Mouse (Mus musculus) midbrain, embryonic 14.5 days (tissue): ENCODE measurements at regions not wholly inside any gene's neighbourhood (a gene's known extent, or its start where the extent isn't known, plus 50 kb on each side); places are given as distances from the start of the nearest gene placed in this dataset.

Experiments used
- ATAC-seq: fragments of 200-750 bp; cut with Nextera tagmentation; 2 replicates; pipeline ENCODE4 v1.8.0; 2017; ENCODE audit warnings: moderate number of reproducible peaks, moderate library complexity; ENCODE audit not compliant: low FRiP score, low TSS enrichment
- DNase-seq: peaks from one replicate; pipeline ENCODE4 v3.0.0-alpha.2; 2015
- H3K27ac ChIP-seq: fragments of 300-500 bp; sonication (generic); replicated peaks from 2 replicates; pipeline ENCODE4 v1.5.1; 2014; ENCODE audit warnings: mild to moderate bottlenecking, low read depth, low read length, moderate library complexity
- H3K27me3 ChIP-seq: fragments of 300-500 bp; sonication (generic); 2 replicates; pipeline ENCODE4 v1.6.1; 2014; ENCODE audit warnings: low read length, control low read depth, mixed read lengths; ENCODE audit not compliant: control insufficient read depth, insufficient read depth
- H3K36me3 ChIP-seq: fragments of 300-500 bp; sonication (generic); 2 replicates; pipeline ENCODE4 v1.6.1; 2014; ENCODE audit warnings: low read length, control low read depth; ENCODE audit not compliant: control insufficient read depth, insufficient read depth
- H3K4me1 ChIP-seq: fragments of 300-500 bp; sonication (generic); 2 replicates; pipeline ENCODE4 v1.6.1; 2014; ENCODE audit warnings: mild to moderate bottlenecking, antibody characterized with exemption, low read length, control low read depth; ENCODE audit not compliant: control insufficient read depth, insufficient read depth
- H3K4me2 ChIP-seq: fragments of 300-500 bp; sonication (generic); 2 replicates; pipeline ENCODE4 v1.6.1; 2014; ENCODE audit warnings: mild to moderate bottlenecking, low read length, moderate library complexity
- H3K4me3 ChIP-seq: fragments of 300-500 bp; sonication (generic); replicated peaks from 2 replicates; pipeline ENCODE4 v1.5.1; 2014; ENCODE audit warnings: low read depth, low read length
- H3K9ac ChIP-seq: fragments of 300-500 bp; sonication (generic); replicated peaks from 2 replicates; pipeline ENCODE4 v1.6.1; 2014; ENCODE audit warnings: mild to moderate bottlenecking, low read length, moderate library complexity
- H3K9me3 ChIP-seq: fragments of 300-500 bp; sonication (generic); 2 replicates; pipeline ENCODE4 v1.6.1; 2016; ENCODE audit warnings: low read length, control low read depth, mixed read lengths; ENCODE audit not compliant: control insufficient read depth
- WGBS: fragments of 180-500 bp; shearing (Covaris S2); extraction: QIAGEN DNeasy Blood & Tissue Kit; methylation state at CpG from one replicate; pipeline ENCODE4 v1.1.7; 2014; 5-methylcytosine and 5-hydroxymethylcytosine counted together

DNA sequence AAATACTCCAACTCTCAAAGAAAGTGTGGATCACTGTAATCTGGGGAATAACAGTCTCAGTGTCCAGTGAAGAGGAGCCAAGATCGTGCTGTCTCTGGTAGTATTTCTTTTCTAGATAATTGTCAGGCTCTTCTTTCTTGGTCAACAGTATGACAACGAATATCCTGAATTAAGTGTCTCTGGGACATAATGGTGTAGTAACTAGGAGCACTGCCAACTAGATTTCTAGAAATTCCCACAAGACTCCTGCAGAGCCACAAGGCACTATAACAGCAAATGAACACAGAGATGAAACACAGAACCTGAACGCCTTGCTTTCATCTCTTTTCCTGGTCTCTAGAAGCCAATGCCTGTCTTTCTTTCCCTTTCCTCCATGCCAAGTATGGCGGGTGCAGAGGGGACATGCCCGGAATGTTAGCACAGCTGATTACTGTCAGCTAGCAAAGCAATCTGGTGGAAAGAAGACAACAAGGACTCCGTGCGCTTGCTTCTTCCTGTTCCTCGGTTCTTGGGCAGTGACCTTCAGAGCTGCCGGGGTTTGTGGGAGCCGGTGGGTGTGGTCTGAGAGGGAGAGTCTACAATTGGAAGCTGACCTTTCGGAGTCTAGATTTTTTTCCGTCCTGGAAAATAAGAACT lies 122.7 kb upstream of the Adamts9 start:
- DNase-seq (peak; percentile 16), ATAC-seq (no peak)
- Histone ChIP-seq H3K9ac (no peak overlapping the region), H3K4me2 (no peak overlapping the region), H3K27me3 (no peaks in the 10 kb centered on the region), H3K9me3 (no peaks in the 10 kb centered on the region), H3K4me1 (no peaks in the 10 kb centered on the region), H3K4me3 (no peak overlapping the region), H3K36me3 (no peaks in the 10 kb centered on the region), H3K27ac (no peak overlapping the region)
- 78% methylated on average over 12 of the region's 12 CpGs for WGBS

DNA sequence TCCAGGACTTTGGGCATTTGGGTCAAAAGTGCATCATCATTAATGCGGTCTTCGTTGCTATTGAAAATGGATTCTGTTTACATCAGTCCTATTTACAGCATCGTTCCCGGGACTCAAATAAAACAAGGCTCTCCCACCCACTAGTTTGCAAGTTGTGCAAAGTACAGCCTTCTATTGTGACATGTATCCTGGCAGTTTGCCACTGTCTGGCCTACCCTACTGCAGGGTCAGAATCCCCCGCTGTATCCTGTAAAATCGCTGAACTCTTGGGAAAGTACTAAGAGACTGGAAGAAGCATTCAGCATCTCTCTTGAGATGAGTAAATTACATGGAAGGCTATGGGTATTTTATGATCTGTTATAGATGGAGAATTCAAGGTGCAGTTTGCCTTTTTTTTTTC lies 122.1 kb upstream of the Adamts9 start:
- H3K27me3 ChIP-seq: no peaks in the 10 kb centered on the region
- H3K9ac ChIP-seq: no peak overlapping the region
- H3K27ac ChIP-seq: no peak overlapping the region
- no peaks in the 10 kb centered on the region for H3K4me1 ChIP-seq
- no peak overlapping the region for H3K4me3 ChIP-seq
- ATAC-seq: no peak
- no peaks in the 10 kb centered on the region for H3K9me3 ChIP-seq
- peak; percentile 47 for DNase-seq
- H3K36me3 ChIP-seq: no peaks in the 10 kb centered on the region
- WGBS: 75% methylated on average over 6 of the region's 6 CpGs
- H3K4me2 ChIP-seq: no peak overlapping the region

DNA sequence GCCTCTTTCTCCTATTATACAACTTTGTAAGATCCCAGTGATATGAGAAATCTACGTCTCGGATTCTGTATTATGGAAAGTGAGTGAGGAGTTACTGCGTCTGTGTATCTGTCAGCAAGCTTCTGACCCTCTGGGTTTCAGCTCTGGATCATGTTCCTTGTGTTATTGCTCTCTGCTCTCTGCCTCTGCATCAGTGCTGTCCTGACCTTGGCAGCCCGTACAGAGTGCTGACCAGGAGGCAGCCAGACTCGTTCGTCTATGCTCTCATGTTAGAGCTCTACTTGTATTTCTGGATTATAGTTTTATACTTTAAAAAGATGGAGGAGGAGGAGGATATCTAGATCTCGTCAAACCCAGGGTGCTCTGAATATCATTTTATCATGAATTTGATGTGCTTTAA lies 121.1 kb upstream of the Adamts9 start:
- no peaks in the 10 kb centered on the region for H3K9me3 ChIP-seq
- H3K4me3 ChIP-seq: no peak overlapping the region
- no peak overlapping the region for H3K27ac ChIP-seq
- no peak overlapping the region for H3K9ac ChIP-seq
- H3K4me2 ChIP-seq: no peak overlapping the region
- DNase-seq (no peak), ATAC-seq (no peak)
- H3K27me3 ChIP-seq: no peaks in the 10 kb centered on the region
- 90% methylated on average over 7 of the region's 7 CpGs for WGBS
- H3K36me3 ChIP-seq: no peaks in the 10 kb centered on the region
- H3K4me1 ChIP-seq: no peaks in the 10 kb centered on the region

DNA sequence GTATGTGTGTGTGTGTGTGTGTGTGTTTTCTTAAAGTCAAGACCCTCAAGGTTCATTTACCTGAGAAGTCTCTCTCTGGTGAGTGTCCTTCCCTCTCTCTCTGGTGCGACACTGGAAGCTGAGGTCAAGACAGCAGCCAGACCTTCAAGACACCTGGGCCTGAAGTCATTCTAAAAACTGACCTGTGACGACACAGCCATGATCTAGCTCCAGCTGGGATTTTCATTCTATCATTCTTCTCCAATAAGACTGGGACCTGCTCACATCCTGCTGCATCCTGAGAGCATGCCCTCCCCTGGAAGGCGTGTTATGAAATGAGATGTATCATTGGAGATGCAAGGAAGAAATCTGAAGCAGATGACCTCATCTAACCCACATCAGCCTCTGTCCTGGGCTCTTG lies 118.4 kb upstream of the Adamts9 start:
- 64% methylated on average over 3 of the region's 3 CpGs for WGBS
- Histone ChIP-seq H3K27me3 (no peaks in the 10 kb centered on the region), H3K4me2 (no peak overlapping the region), H3K4me1 (no peaks in the 10 kb centered on the region), H3K27ac (no peak overlapping the region), H3K4me3 (no peak overlapping the region), H3K9me3 (no peaks in the 10 kb centered on the region), H3K9ac (no peak overlapping the region), H3K36me3 (no peaks in the 10 kb centered on the region)
- no peak for DNase-seq
- ATAC-seq: no peak

- Histone ChIP-seq H3K27ac (no peak overlapping the region), H3K9ac (no peak overlapping the region), H3K4me3 (no peak overlapping the region), H3K36me3 (no peaks in the 10 kb centered on the region), H3K9me3 (no peaks in the 10 kb centered on the region), H3K4me2 (no peak overlapping the region), H3K27me3 (no peaks in the 10 kb centered on the region), H3K4me1 (no peaks in the 10 kb centered on the region)
- WGBS: 48% methylated on average over 2 of the region's 2 CpGs
- DNase-seq: no peak
- no peak for ATAC-seq
Measured at GRCm38 (mm10) chr6:93045524-93045923, 102.2 kb upstream of the Adamts9 start.

DNA sequence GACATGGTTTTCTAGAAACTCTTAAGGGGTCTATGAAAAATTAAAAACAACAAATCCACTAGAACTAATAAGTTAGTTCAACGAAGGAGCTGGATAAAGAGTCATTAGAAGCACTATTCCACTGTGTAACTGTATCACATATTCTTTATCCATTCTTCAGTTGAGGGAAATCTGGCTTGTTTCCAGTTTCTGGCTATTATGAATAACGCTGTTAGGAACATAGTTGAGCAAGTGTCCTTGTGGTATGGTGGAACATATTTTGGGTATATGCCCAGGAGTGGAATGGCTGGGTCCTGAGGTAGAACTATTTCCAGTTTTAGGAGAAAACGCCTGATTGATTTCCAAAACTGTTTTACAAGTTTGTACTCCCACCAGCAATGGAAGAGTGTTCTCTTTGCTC lies 97.7 kb upstream of the Adamts9 start:
- no peak overlapping the region for H3K27ac ChIP-seq
- H3K4me1 ChIP-seq: no peaks in the 10 kb centered on the region
- no peak overlapping the region for H3K4me2 ChIP-seq
- H3K4me3 ChIP-seq: no peak overlapping the region
- H3K9ac ChIP-seq: no peak overlapping the region
- WGBS: 88% methylated on average over 3 of the region's 3 CpGs
- no peak for DNase-seq
- H3K27me3 ChIP-seq: no peaks in the 10 kb centered on the region
- ATAC-seq: no peak
- no peaks in the 10 kb centered on the region for H3K9me3 ChIP-seq
- no peaks in the 10 kb centered on the region for H3K36me3 ChIP-seq

DNA sequence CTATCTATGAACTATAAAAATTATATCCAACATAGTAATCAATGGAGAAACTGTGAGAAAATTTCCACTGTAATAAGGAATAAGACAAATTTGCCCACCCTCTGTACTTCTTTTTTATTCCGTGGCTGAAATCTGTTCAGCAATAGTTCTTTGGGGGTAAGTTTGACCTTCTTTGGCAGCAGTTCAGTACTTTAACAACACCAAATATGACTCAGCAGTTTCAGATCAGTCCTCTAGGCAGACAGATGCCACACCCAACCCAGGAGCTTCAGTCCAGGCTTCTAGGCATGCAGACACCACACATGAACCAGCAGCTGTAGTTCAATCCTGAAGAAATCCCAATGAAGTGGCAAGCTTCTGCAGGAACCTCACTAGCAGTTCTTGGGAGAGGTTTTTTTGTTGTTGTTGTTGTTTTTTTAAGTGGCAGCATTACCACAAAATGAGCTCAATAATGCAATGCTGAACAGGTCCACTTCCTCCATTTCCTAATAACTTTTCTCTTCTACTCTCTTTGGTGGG lies 88.6 kb upstream of the Adamts9 start:
- Histone ChIP-seq H3K4me1 (no peaks in the 10 kb centered on the region), H3K9ac (no peak overlapping the region), H3K36me3 (no peaks in the 10 kb centered on the region), H3K9me3 (peaks cover 5% of the 10 kb centered on the region; the same call in 1 of the 2 replicates), H3K4me2 (no peak overlapping the region), H3K27me3 (no peaks in the 10 kb centered on the region), H3K4me3 (no peak overlapping the region), H3K27ac (no peak overlapping the region)
- WGBS: 95% methylated on average over 1 of the region's 1 CpGs
- ATAC-seq: no peak
- DNase-seq: no peak

GRCm38 (mm10) chr6:93026068-93027022 lies 83.1 kb upstream of the Adamts9 start:
- H3K9me3 ChIP-seq: no peaks in the 10 kb centered on the region
- no peak overlapping the region for H3K4me2 ChIP-seq
- H3K27me3 ChIP-seq: no peaks in the 10 kb centered on the region
- DNase-seq (no peak), ATAC-seq (no peak)
- H3K4me3 ChIP-seq: no peak overlapping the region
- no peaks in the 10 kb centered on the region for H3K4me1 ChIP-seq
- H3K27ac ChIP-seq: no peak overlapping the region
- no peak overlapping the region for H3K9ac ChIP-seq
- H3K36me3 ChIP-seq: no peaks in the 10 kb centered on the region
- WGBS: 76% methylated on average over 9 of the region's 9 CpGs
